Comparison of ENCODE assay signal across 29 mouse cellular contexts in genomic region chr16:18943906-18944305, GRCm38 (mm10).
"Had no signal": no experiment of that assay in that cellular context is flagged by ENCODE, and none has a peak within 500 bp of the region (broad histone marks: within the 10 kb centered on the region; RNA-seq: fewer than 3 reads in every experiment).

No protein-coding gene starts in this region.

- H3K9me3 ChIP-seq: embryonic facial prominence, embryonic 10.5 days; embryonic facial prominence, embryonic 12.5 days; embryonic facial prominence, embryonic 13.5 days; embryonic facial prominence, embryonic 15.5 days; forebrain, embryonic 10.5 days; forebrain, embryonic 12.5 days; forebrain, embryonic 13.5 days; forebrain, embryonic 15.5 days had no signal

- H3K4me1 ChIP-seq: embryonic facial prominence, embryonic 10.5 days; embryonic facial prominence, embryonic 12.5 days; embryonic facial prominence, embryonic 13.5 days; embryonic facial prominence, embryonic 15.5 days; forebrain, embryonic 10.5 days; forebrain, embryonic 12.5 days; forebrain, embryonic 13.5 days; forebrain, embryonic 15.5 days had no signal

- H3K27ac ChIP-seq: embryonic facial prominence, embryonic 10.5 days; embryonic facial prominence, embryonic 12.5 days; embryonic facial prominence, embryonic 13.5 days; embryonic facial prominence, embryonic 15.5 days; forebrain, embryonic 10.5 days; forebrain, embryonic 12.5 days; forebrain, embryonic 13.5 days; forebrain, embryonic 15.5 days; gastrocnemius, adult 2 months; heart, adult 2 months had no signal

- H3K27me3 ChIP-seq: embryonic facial prominence, embryonic 12.5 days; embryonic facial prominence, embryonic 13.5 days; embryonic facial prominence, embryonic 15.5 days; forebrain, embryonic 12.5 days; forebrain, embryonic 13.5 days; forebrain, embryonic 15.5 days had no signal

- ATAC-seq: forebrain, embryonic 13.5 days; forebrain, embryonic 14.5 days; forebrain, embryonic 15.5 days; forebrain, embryonic 16.5 days; forebrain, postnatal 0 days had no signal

- H3K9ac ChIP-seq: embryonic facial prominence, embryonic 12.5 days; embryonic facial prominence, embryonic 13.5 days; embryonic facial prominence, embryonic 15.5 days; forebrain, embryonic 12.5 days; forebrain, embryonic 13.5 days; forebrain, embryonic 15.5 days; forebrain, postnatal 0 days had no signal

- H3K4me2 ChIP-seq: embryonic facial prominence, embryonic 12.5 days; embryonic facial prominence, embryonic 13.5 days; embryonic facial prominence, embryonic 15.5 days; forebrain, embryonic 12.5 days; forebrain, embryonic 13.5 days; forebrain, embryonic 15.5 days had no signal

- DNase-seq: cerebellum, adult 2 months; cerebellum, adult 8-10 months; cerebellum, adult 9-10 months; cerebellum, adult 9-11 months; cerebellum, postnatal 10 days; cerebellum, postnatal 14 days; cerebellum, postnatal 25 days; cerebellum, postnatal 36 days; embryo, embryonic 11 days; forebrain, postnatal 0 days; gastrocnemius, adult 2 months; gastrocnemius, postnatal 10 days; gastrocnemius, postnatal 14 days; gastrocnemius, postnatal 25 days; gastrocnemius, postnatal 36 days; heart, adult 11 months; heart, adult 18-20 months; heart, adult 2 months had no signal

- H3K4me3 ChIP-seq: embryonic facial prominence, embryonic 10.5 days; embryonic facial prominence, embryonic 12.5 days; embryonic facial prominence, embryonic 13.5 days; embryonic facial prominence, embryonic 15.5 days; erythroblast, embryonic 14.5 days; forebrain, embryonic 10.5 days; forebrain, embryonic 12.5 days; forebrain, embryonic 13.5 days; forebrain, embryonic 15.5 days; gastrocnemius, adult 2 months; heart, adult 2 months had no signal
